Mouse (Mus musculus) spleen, adult 2 months (tissue): ENCODE data around the gene Aurka.

Source experiments
- CTCF ChIP-seq: fragments of 200-500 bp; IDR thresholded peaks from 2 replicates; pipeline ENCODE4 v1.5.1; 2011; ENCODE audit warnings: mild to moderate bottlenecking, inconsistent platforms; ENCODE audit not compliant: insufficient read depth, insufficient read length, insufficient replicate concordance; ENCODE audit errors: extremely low read depth
- POLR2A ChIP-seq: fragments of 200-500 bp; IDR thresholded peaks from 2 replicates; pipeline ENCODE4 v1.6.1; 2011; ENCODE audit warnings: low read depth, low read length, inconsistent platforms

DNA sequence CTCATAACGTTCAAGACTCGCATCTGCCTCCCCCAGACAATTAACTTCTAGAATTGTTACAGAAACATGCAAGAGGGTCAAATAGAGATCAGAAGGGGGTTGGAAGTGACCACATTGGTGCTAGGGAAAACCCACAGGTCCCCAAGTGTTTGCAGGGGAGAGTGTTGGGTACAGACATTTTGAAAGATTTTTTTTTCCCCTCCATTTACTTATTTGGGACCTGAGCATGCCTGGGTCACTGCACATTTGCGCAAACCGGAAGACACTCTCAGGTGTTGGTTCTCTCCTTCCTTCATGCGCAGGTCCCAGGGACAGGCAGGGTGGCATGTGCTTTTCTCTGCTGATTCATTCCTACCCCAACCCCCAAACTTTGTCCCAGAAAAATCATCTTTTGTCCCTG, 46.5 kb upstream of the Aurka start:
- TF ChIP-seq POLR2A (no peak), CTCF (no peak)
